Mouse (Mus musculus) spleen, adult 2 months (tissue): ENCODE measurements around the gene Ccs. TPM values are rescaled to one million over a fixed set of nuclear protein-coding genes. Genes with fewer than 3 reads are reported as not detected.

Experiments
- DNase-seq, 2 experiments: peaks; one replicate each; pipeline versions ENCODE4 v3.0.0 to v3.0.0-alpha.2; 2012 to 2021; ENCODE audit warnings: low spot score in 2 of 2, low read depth in 1 of 2
- H3K27ac ChIP-seq: fragments of 200-500 bp; 2 replicates; pipeline ENCODE4 v1.5.1; 2012; ENCODE audit warnings: low read length, inconsistent platforms; ENCODE audit not compliant: insufficient read depth
- H3K27me3 ChIP-seq: fragments of 200-500 bp; 2 replicates; pipeline ENCODE4 v1.6.1; 2012; ENCODE audit warnings: mild to moderate bottlenecking, moderate library complexity, low read length, inconsistent platforms; ENCODE audit not compliant: control insufficient read depth, insufficient read depth
- H3K36me3 ChIP-seq: fragments of 200-500 bp; 2 replicates; pipeline ENCODE4 v1.6.1; 2012; ENCODE audit warnings: mild to moderate bottlenecking, low read length, inconsistent platforms; ENCODE audit not compliant: control insufficient read depth, insufficient read depth
- H3K4me1 ChIP-seq: fragments of 200-500 bp; 2 replicates; pipeline ENCODE4 v1.6.1; 2011; ENCODE audit warnings: inconsistent platforms; ENCODE audit not compliant: control insufficient read depth, insufficient read depth, insufficient read length
- H3K4me3 ChIP-seq: fragments of 200-500 bp; 2 replicates; pipeline ENCODE4 v1.5.1; 2011; ENCODE audit warnings: mild to moderate bottlenecking, inconsistent platforms; ENCODE audit not compliant: insufficient read depth, insufficient read length; ENCODE audit errors: extremely low read depth
- CTCF ChIP-seq: fragments of 200-500 bp; IDR thresholded peaks from 2 replicates; pipeline ENCODE4 v1.5.1; 2011; ENCODE audit warnings: mild to moderate bottlenecking, inconsistent platforms; ENCODE audit not compliant: insufficient read depth, insufficient read length, insufficient replicate concordance; ENCODE audit errors: extremely low read depth
- POLR2A ChIP-seq: fragments of 200-500 bp; IDR thresholded peaks from 2 replicates; pipeline ENCODE4 v1.6.1; 2011; ENCODE audit warnings: low read depth, low read length, inconsistent platforms
- WGBS: fragments of 180-500 bp; shearing (Covaris S2); methylation state at CpG from one replicate; pipeline ENCODE4 v1.1.7; 2018; 5-methylcytosine and 5-hydroxymethylcytosine counted together
- polyA plus RNA-seq: library from polyadenylated mRNA; depleted of rRNA; stranded (reverse); fragments of >200 nt; gene quantifications from 2 replicates; pipeline ENCODE4 v1.2.3, GENCODE M21; 2012

The Ccs gene
- polyA plus RNA-seq, 1 experiment = 19.3 TPM

DNA sequence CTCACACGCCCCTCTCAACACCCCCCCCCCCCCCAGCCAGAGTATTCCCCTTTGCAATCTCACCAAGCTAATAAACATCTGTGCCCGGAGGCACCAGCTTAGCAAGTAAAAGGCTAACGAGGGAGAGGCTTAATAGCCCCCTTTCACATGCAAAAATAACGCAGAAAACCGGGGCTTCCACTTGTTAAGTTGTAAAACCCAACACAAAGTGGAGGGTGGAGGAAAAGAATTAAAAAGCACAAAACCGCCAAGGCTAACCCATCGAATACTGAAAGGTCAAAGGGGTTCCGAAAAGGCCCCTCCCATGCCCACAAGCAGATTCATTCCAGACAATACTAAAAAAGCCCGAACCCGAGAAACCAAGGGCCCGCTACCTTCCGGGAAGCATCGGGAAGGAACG lies 28.8 kb downstream of the Ccs start:
- no peaks in the 10 kb centered on the region for H3K36me3 ChIP-seq
- no peaks in the 10 kb centered on the region for H3K27me3 ChIP-seq
- H3K4me1 ChIP-seq = peaks cover 8% of the 10 kb centered on the region
- H3K27ac ChIP-seq = no peak overlapping the region
- DNase-seq = no peak
- H3K4me3 ChIP-seq = peak overlapping the region; percentile 69
- no peak for TF ChIP-seq POLR2A
- under 1% methylated on average over 14 of the region's 14 CpGs for WGBS

DNA sequence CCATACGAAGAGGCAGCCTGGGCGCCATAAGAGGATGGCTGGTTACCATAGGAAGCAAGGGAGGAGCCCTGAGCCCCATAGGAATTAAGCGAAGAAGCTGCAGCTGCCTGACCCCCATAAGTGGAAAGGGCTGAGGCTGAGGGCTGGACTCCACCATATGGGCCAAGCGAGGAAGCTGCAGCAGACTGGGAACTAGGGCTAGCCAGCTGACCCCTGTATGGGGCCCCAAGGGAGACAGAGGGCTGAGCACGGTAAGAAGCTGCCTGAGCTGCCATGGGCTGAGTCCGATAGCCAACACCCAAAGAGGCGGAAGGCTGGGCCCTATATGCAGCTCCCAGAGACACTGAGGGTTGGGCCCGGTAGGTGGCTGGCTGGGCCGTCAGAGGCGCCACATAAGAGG lies 35.8 kb downstream of the Ccs start:
- Histone ChIP-seq H3K27me3 (no peaks in the 10 kb centered on the region), H3K4me1 (no peaks in the 10 kb centered on the region; the same call in none of the 2 replicates), H3K36me3 (peaks cover 31% of the 10 kb centered on the region), H3K4me3 (no peak overlapping the region), H3K27ac (no peak overlapping the region)
- no peak for TF ChIP-seq POLR2A
- TF ChIP-seq CTCF = no peak
- 89% methylated on average over 10 of the region's 10 CpGs for WGBS
- no peak for DNase-seq

DNA sequence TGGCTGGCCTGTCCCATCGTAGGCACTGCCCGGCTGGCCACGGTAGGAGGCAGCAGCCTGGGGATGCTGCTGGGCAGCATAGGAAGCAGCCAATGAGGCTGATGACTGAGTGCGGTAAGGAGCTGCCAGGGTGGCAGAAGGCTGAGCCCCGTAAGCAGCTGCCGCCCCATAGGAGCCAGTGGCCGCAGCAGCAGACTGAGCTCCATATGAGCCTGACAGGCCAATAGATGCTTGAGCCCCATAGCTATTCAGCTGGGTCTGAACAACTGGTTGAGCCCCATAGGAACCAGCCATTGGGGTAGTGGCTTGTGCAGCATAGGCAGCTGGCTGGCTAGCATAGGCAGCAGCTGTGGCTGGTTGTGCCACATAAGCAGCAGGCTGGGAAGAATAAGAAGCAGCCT lies 36.4 kb downstream of the Ccs start:
- Histone ChIP-seq H3K36me3 (peaks cover 31% of the 10 kb centered on the region), H3K27ac (no peak overlapping the region), H3K4me1 (no peaks in the 10 kb centered on the region; the same call in 1 of the 2 replicates), H3K4me3 (no peak overlapping the region), H3K27me3 (no peaks in the 10 kb centered on the region)
- TF ChIP-seq POLR2A (no peak), CTCF (no peak)
- DNase-seq = no peak
- 96% methylated on average over 7 of the region's 7 CpGs for WGBS

GRCm38 (mm10) chr19:4799083-4799482 lies 40.0 kb downstream of the Ccs start:
- no peak for DNase-seq

DNA sequence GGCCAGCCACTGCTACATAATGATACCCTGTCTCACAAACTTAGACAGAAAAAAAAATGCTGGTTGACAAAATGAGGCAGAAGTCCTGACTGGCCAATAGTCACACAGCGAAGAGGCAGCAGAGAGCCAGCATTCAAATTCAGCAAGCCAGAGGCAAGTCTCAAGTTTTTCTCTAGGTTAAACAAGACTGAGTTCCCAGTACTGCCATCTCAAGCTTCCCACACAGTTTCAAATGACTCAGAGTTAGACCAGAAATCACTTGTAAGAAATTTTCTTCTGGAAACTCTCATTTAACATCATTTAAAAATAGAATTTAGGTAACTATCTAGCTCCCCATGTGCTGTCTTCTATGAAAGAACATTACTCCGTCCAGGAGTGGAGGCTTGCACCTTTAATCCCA lies 41.3 kb downstream of the Ccs start:
- Histone ChIP-seq H3K4me1 (0 out of 2 replicates have a peak, but pooled peaks cover 3% of the 10 kb centered on the region), H3K27me3 (no peaks in the 10 kb centered on the region), H3K27ac (no peak overlapping the region), H3K4me3 (no peak overlapping the region), H3K36me3 (peaks cover 21% of the 10 kb centered on the region)
- DNase-seq = no peak
- 99% methylated on average over 2 of the region's 2 CpGs for WGBS
- TF ChIP-seq POLR2A (no peak), CTCF (no peak)

More at GRCm38 (mm10) chr19:4799083-4799482, 40.0 kb downstream of the Ccs start:
- Histone ChIP-seq H3K27ac (no peak overlapping the region), H3K4me1 (0 out of 2 replicates have a peak, but pooled peaks cover 3% of the 10 kb centered on the region), H3K27me3 (no peaks in the 10 kb centered on the region), H3K4me3 (no peak overlapping the region), H3K36me3 (peaks cover 31% of the 10 kb centered on the region)
- TF ChIP-seq POLR2A (no peak), CTCF (no peak)
- WGBS = 95% methylated on average over 5 of the region's 5 CpGs

GRCm38 (mm10) chr19:4795929-4796328 lies 43.2 kb downstream of the Ccs start:
- H3K36me3 ChIP-seq = peaks cover 13% of the 10 kb centered on the region

GRCm38 (mm10) chr19:4793831-4794422 lies 45.2 kb downstream of the Ccs start, which contains the start of gene Rbm4:
Gene Rbm4 (minus strand): TSS chr19:4793901.
- Histone ChIP-seq H3K27me3 (no peaks in the 10 kb centered on the region), H3K27ac (peak within 1 kb of the TSS; percentile 77), H3K4me3 (peak within 1 kb of the TSS; percentile 82), H3K36me3 (peaks cover 18% of the 10 kb centered on the region), H3K4me1 (peaks cover 8% of the 10 kb centered on the region; the same call in 1 of the 2 replicates)
- peak; percentile 98 to 100 for DNase-seq
- WGBS = under 1% methylated on average over 31 of the region's 31 CpGs
- no peak for TF ChIP-seq CTCF
- TF ChIP-seq POLR2A = no peak; the same call in 1 of the 2 replicates

More at GRCm38 (mm10) chr19:4795929-4796328, 43.2 kb downstream of the Ccs start:
- TF ChIP-seq CTCF (no peak), POLR2A (no peak)
- Histone ChIP-seq H3K4me3 (no peak overlapping the region), H3K27me3 (no peaks in the 10 kb centered on the region), H3K27ac (no peak overlapping the region), H3K4me1 (peaks cover 3% of the 10 kb centered on the region; the same call in 1 of the 2 replicates)
- no peak for DNase-seq
- 80% methylated on average over 1 of the region's 1 CpGs for WGBS
